Mouse (Mus musculus) c-Kit-positive CD71-negative TER-119-negative erythroid progenitor cells, embryonic 14.5 days (primary cell): Measurements from ENCODE around the gene Lhfp.
"Not testable (repeated sequence)": the region's sequence is repeated elsewhere in the genome, so short reads cannot be mapped to it uniquely, and the experiment has no call there.

Source experiments
- DNase-seq: peaks from one replicate; pipeline ENCODE4 v3.0.0-alpha.2; 2013; ENCODE audit warnings: low read depth

Gene Lhfp

DNA sequence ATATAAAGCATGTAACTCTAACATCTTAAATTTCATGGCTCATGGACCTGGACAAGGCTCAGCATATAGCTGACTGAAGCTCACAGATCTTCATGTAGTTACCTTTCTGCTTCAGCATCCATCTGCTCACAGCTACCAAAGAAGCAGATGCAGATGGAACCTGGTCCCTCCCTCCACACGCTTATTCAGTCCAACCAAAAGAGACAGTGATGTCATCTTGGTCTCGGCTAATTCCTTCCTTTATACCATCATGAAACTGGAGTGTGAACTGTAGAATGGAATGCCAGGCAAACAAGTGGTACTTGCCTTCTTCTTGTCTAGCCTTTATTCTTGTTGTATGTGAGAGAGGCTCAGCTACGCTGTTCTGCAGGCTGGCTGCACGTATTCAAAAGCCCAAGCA lies 173.1 kb downstream of the Lhfp start:
- no peak for DNase-seq

DNA sequence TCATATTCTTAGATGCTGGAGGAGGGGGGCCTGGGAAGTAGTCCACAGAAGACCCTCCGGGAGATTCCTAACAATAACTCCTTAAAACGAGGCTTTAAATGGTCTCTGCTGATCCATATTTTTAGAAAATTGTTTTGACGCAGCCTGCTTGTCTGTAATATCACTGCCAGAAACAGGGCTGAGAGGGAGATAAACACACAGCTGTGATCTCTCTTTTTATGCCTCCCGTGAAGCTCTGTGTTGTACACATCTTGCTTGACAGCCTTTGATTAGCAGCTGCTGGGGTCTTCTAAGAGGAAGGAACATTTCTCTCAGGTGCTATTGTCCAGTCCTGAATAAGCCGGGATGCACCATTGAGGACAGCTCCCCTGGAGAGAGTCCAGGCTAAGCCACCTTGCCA lies 176.4 kb downstream of the Lhfp start:
- no peak for DNase-seq

DNA sequence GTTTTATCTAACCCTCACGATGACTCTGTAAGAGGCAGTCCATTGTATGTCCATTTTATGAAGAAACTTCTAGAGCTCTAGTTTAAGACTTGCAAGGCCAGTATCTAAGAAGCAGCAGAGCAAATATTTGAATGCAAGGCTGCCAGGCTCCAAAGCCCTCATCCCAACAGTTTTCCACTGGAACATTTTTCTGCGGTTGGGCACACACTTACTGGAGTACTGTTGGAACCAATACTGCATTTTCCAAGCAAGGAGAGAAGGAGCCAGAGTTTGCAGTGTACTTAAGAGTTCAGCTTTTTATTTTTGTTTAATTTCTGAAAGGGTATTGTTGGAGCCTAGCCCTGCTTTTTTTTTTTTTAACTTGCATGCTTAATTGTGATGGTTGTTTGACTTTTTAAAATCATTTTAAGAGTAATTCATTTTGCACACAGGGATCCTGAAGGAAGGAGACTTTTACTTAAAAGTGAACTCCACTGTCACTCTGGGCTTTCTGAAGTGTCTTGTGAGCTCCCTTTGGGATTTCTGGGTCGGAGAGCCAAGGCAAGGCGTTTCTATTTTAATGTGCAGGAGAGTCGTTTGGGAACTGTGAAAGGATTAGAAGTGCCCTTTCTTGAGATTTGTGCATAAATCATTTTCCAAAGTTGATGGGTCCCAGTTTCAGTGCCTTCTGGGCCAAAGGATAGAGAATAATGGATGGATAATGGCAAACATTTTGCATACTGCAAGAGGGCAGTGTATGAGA lies 180.4 kb downstream of the Lhfp start:
- no peak for DNase-seq

DNA sequence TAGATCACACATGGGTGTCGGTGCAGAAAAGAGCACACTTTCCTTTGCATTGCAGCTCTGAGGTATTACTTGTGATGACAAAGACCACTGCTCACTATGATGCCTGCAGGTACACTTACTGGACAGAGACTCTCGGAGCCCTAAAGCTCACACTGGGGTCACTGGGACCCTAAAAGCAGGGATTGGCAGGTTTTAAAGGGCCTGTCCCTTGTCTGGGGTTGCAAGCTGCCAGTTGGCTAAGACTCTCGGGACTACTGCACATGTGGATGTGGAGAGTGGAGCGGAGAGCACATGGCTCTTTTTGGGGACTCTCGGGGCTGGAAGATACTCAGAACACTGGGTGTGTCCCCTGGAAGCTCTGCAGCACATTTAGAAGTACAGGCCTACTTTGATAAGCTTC lies 182.8 kb downstream of the Lhfp start:
- DNase-seq: no peak

DNA sequence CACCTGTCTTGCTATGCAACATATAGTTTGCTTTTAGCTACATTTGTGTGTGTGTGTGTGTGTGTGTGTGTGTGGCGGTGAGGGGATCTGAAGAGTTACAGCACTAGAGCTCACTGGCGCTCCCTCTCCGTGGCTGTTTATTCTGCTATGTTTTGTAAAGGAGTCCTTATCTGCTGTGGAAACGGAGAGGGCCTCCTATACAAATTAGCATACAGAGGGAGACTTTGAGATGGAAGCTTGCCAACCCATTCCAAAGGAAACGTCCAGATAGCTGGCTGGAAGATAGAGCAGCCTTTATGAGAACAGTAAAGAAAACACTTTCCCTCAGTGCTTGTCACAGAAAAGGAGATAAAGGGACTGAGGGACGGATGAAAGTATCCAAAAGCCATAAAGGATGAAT lies 184.4 kb downstream of the Lhfp start:
- no peak for DNase-seq

DNA sequence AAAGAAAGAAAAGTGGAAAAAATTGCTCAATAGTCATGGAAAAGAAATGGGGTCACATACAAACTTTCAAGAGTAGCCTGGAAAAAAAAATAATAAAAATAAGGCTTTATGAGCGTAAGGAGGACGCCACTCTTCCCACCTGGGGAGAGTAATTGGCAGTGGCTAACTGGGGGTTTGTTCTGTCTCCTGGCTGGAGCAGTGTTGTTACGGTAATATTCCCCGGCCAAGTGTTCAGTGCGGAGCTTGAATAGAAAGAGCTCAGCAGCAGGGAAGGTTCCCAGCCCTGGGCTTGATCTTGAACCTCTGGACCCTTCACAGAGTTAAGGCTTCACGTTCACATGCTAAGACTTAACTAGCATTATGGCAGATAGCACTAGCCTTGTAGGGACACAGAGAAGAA lies 184.9 kb downstream of the Lhfp start:
- no peak for DNase-seq

DNA sequence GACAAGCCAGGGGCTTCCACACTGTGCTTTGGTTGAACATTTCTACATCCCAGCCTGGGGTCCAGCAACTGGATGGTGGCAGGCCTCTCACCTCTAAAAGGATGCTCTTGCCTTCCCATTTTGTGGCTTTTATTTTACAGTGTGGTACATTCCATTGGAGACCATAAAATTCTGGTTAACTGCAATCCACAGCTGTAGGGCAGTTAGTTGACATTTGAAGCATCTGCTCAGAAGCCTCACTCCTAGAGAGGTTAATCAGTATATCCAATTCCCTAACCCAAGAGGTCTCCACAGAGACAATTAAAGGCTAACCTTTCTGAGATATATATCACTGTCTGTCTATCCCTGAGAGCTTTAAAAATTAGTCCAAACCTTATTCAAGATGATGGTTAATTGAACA lies 186.5 kb downstream of the Lhfp start:
- DNase-seq: no peak

DNA sequence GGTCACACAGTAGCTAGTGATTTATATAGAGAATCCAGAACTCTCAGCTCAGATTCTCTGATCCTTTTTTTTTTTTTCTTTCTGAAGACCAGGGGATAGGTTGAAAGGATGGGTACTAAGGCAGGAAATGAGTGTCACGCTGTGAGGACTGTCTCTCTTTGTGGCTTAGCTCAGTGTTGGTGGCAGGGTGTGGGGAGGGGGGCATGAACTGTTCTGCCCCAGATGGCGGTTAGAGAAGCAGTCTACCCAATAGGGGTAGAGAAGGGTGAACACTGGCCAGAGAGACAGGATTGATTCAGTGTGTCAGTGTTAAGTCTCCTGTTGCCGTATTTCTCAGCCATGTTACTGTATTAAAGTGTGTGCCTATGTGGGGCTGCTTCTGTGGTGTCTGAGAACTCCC lies 189.2 kb downstream of the Lhfp start:
- DNase-seq: no peak

DNA sequence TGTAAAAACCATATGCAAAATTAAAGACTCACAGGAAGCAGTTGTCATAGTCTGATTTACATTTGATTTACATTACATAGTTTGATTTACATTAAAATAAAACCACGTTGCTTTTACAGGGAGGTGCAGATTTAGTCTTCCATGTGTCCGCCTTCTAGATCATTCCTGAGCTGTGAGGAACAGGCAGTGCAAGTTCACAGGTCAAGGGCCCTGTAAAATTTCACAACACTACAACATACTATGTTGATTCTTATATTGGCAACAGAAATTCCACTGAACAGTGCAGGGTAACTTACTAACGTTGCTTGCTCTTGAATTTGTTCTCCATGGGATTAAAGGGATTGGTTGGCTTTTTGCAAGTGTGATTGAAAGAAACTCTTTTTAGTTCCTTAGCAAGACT lies 189.8 kb downstream of the Lhfp start:
- no peak for DNase-seq

DNA sequence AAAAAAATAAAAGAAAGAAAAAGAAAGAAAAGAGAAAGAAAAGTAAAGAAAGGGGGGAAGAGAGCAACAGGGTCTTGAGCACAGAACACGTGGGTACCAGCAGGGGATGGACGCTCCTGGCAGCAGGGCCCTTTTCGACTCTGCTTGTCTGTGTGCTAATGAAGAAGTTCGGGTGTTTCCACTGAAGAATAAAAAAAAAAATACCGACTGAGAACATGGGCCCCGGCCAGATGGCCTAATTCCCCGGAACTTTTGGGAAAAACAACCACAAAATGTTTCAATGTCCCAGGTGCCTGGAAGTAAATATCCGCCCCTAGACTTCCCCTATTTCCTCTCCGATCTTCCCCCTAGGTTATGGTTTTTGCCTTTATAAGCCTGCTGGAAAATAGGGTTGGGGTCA lies 191.1 kb downstream of the Lhfp start:
- not testable (repeated sequence) for DNase-seq

DNA sequence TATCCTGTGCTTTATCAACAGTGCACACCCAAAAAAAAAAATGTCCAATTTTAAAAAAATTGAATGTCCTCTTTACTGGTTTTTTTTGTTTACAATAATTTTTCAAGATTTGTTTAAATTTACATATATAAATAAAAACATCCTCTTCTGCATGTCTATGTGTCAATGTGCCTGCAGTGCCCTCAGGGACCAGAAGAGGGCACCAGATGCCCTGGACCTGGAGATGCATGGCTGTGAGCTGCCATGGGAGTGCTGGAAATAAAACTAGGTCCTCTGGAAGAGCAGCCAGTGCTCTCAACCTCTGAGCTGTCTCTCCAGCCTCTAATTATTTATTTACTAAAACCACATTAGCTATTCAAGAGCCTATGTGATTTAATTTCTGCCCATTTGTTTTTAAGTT lies 193.4 kb downstream of the Lhfp start:
- no peak for DNase-seq

DNA sequence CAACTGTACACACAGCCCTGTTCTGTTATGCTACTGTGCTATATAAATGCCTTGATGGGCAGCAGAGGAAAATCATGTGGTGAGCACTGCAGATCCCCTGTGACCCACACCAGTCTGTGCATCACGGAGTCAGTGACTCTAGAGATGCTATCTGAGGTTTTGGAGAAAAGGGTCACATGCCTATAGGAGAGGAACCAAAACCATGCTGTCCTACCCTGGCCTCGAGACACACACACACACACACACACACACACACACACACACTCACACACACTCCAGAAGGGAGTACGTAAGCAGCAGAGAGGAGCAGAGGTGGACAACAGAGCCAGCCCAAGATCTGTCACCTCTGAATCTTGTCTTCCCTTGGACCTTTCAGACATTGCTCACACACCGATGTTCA lies 195.1 kb downstream of the Lhfp start:
- DNase-seq: no peak

DNA sequence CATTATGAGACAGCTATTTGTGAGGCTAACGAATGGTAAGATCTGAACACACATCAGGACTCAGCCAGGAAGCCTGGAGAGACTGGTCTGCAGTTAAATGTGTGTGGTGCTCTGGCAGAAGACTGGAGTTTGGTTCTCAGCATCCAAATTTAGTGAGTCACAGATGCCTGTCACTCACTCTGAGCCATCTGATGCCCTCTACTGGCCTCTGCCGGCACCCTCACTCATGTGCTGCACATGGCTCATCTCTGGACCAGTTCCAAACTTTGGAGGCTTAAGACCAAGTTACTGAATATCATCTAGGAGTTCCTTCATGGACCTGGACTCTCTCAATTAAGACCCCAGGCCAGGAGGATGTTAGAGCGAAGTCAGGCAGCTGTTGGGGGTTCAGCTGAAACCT lies 198.8 kb downstream of the Lhfp start:
- no peak for DNase-seq

DNA sequence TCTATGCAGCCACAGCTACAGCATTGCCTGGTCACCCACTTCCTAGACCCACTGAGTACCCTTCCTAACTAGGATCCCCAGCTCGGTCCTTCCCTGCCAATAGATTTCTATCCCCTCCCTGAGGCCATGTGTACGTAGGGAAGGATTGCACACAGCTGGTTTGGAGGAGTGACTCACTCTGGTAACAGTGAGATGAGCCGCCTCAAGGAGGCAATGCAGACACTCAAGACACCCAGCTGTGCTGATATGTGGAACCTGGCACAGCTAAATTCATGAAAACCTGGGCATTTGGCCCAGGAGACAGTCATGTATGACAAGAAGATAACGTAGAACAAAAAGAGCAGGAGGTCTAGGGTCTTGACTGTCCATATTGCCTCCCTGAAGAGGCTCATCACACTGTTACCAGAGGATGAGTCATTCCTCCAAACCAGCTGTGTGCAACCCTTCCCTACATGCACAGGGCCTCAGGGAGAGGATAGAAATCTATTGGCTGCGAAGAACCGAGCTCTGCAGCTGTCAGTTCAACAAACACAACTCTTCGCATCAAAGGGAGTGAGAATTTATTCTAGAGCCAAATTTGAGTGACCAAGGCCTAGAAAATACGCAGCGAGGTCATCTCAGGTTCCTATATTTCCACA lies 204.4 kb downstream of the Lhfp start:
- DNase-seq: no peak

DNA sequence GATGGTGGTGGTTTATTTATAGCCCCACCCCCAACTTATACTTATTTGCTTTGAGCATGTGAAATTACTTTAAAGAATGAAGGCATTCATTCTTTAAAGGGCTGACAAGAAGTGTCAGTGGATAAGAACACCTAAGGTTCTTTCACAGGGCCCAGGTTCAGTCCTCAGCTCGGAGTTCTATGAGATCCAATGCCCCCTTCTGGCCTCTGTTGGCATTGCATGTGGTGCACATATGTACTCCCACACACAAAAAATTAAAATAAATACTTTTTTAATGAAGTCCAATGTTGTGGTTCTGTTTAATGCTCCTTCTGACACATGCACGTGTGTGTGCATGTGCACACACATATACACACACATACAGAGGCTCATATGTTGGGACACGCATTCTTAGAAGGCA lies 205.8 kb downstream of the Lhfp start:
- DNase-seq: peak; percentile 19

DNA sequence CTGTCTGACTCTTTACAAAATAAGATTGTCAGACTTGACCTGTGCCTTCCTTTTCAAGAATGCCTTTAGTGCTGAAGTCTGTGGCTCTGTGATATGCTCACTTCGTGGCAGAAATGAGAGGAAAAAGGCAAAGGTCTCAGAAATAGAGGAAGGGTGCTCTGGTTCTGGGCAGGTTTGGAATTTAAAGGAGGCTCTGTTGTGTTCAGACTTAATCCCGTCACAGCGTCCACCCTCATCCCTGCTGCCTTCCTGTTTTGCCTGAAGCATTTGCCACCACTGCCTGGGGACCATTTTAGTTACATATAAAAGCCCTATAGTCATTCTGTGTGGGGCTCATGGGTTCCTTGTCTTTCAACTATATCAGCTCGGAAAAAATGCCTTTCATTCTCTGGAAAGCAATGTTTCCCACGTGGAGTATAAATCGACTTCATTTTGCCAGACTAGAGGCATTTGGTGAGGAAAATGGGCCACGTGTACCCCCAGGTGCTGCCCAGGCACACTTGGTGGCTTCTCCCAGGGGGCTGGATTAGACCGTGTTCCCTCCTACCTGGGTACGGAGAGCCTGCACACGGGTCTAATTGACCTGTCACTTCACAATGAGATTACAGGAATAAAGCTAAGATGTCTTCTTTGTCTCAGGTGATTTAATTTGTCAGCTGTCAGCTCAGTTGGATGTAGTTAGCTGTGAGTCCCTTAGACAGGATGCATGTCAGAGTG lies 207.0 kb downstream of the Lhfp start:
- DNase-seq: no peak

DNA sequence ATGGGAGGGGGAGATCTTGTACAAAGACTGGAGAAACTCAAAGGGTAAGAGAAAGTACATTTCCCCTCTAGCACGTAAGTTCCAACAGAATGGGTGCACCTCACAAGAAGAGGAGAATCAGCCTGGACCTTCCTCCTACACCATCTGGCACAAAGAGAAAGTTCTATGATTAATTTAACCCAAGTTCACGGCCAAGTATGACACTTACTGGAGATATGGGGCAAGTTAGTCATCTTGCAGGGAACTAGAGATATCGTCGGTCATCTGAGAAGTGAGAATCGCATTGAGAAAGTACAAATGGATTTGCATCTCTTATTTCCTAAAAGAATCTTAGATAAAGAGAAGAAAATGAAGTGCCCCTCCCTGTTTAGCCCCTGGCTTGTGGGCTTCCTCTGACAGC lies 211.2 kb downstream of the Lhfp start:
- no peak for DNase-seq

DNA sequence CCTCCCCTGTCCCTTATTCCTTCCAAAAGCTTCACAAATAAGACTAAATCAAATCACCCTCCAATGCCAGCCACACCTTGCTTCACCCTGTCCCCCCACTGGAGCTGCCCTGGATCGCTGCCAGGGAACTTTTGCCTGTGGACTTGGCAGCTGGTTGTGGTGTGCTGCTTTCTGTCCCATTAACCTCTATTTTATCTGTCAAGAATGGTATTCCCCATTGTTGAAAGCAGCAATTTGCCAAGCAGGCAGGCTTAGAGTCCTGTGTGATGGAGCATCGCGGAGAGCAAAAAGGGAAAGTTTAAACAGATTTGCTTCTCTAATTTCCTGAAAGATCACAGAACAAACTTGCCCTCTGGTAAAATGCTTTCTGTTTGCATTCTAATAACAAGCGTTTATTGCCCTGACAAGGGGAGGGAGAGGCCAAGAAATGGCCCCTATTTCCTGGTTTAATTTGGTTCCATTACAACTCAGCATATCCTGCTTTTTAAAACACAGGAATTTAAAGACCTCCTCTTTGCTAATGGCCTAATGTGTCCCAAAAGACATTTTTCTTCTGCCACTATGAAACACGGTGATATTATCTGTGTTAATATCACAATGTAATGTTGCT lies 212.0 kb downstream of the Lhfp start:
- no peak for DNase-seq

DNA sequence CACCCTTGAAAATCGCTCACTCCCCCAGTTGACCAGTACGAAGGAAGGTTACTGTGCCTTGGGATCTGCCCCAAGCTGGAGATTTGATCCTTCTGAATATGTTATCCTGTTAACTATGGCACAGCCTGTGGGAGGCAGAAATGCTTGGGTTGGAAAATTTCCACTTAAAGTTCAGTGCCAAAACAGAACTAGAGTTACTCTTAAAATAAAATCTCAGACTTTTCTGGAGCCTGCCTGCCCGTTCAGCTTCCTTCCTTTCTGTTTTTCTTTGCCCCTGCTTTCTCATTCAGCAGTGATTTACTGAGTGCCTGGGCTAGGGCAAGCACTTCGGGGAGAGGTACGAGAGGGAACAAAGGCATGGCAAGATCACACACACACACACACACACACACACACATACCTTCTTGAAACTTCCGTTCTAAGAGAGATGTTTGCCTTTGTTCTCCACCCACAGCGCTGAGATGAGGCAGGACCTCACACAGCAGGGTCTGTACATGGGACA lies 217.4 kb downstream of the Lhfp start:
- no peak for DNase-seq

DNA sequence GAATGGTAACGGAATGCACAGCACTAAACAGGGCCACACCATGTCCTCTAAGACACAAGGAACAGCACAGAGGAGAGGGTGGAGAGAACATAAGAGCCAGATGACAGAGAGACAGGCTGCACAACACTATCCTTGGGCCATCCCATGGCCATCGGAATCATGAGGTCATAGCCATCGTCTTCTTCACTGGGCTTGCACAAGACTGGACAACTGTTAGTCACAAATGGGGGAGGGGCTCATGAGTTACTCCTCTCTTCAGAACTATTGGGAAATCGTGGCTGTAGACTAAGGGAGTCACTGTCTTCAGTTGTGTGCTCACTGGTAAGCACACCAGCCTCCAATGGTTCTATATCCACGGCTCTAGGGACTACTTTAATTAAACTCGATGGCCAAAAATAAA lies 224.8 kb downstream of the Lhfp start:
- DNase-seq: no peak

DNA sequence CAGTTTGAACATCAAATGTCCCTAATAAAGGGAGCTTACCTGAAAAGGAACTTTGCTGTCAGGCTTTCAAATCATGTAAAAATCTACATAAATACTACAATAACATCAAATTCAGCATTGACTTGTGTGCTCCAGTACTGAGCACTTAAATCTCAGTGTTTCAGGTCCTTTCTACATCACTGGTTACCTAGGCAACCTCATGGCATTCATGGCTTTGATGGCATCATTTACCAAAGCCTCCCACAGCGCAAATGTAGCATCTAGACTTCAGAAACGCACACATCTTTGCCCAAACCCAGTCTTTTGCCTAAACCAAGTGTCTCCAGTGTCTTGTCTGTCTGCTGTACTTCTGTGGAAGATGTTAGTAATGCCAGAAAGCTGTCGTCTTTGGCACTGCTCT lies 225.7 kb downstream of the Lhfp start:
- DNase-seq: no peak

DNA sequence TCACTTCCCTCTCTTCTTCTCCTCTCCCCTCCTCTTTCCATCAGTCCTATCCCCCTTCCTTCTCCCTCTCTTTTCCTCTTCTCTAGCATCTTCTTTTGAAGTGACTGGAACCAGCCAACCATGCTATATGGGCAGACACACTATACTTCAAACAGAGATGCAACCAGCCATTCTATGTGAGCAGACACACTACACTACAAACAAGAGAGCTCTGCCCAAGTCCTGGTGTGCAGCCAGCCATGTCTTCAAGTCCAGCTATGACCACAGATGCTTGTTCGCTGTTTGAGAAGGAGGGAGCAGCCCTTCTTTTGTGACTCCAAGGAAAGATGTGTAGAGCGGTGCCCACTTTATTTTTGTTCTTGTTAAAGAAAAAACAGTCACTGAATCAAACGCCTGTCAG lies 231.9 kb downstream of the Lhfp start:
- no peak for DNase-seq

DNA sequence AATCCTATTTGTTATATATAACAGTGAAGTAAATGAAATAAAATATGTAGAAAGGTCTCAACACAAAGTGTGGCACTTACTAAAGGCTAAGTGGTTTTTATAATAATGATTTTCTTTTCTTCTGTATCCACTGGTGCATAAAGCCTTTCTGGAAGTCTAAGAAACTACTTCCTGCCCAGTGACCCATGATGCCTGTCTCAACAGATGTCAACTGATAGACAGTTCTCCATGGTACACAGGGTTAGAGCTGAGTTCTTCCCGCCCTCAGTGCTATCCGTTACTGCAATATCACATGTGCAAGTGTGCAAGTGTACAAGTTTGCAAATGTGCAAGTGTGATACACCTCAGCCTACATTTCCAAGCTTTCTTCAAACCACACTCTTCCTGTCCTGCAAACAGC lies 236.7 kb downstream of the Lhfp start:
- DNase-seq: no peak
